Mouse (Mus musculus): Measurements from ENCODE around the gene Ctso. TPM values are rescaled to one million over a fixed set of nuclear protein-coding genes. Genes with fewer than 3 reads are reported as not detected.

Ctso gene
- polyA plus RNA-seq (2015; fragmentation: Nextera tagmentation; extraction: Ambion mirVana), result 15.8 and 18.2 TPM in 2 replicates

DNA sequence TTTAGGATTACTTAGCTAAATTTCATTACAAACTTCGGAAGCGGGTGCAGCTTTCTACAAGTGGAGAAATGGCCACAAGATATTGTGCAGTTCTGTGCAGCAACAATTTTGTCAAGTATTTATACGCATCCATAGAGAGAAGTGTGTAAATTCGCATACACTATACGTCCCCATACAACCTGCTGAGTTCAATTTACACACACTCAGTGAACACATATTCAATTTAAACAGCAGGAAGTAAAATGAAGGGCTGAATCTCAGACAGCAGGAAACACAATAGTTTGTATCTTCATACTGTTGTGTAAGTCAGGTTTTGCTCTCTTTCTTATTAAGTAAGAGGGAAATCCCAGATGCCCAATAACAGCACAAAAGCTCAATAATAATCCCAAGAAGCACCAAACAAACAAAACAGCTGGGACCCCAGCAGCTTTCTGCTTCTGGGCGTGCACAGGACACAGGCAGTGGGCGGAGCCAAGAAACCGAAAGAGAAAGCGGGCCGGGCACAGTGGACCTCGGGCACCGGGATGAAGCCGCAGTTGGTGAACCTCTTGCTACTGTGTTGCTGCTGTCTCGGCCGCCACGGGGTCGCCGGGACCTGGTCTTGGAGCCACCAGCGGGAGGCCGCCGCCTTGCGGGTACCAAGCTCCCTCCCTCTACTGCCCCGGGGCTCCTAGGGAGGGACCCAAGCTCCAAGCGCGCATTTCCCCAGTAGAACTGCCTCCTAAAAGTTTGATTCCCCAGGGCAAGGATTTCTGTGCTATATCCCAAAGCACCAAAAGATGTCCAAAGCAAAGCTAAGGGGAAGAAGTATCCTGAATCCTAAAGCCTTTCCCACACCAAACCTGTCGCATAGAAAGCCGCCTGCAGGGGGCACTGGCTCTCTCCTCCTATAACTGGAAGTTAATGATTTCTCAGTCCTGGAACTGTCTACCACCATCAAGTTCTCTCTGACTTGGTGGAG is at the start of gene Ctso:
TSS of gene Ctso (plus strand) at position 461 of the 961 bp plus-strand sequence.
- Histone ChIP-seq H3K36me3 (no peaks in the 10 kb centered on the region), H3K9ac (peak within 1 kb of the TSS; percentile 87), H3K27me3 (replicated peaks) (no peaks in the 10 kb centered on the region), H3K27ac (replicated peaks) (peak within 1 kb of the TSS; percentile 92), H3K4me3 (peak within 1 kb of the TSS; percentile 91), H3K9me3 (no peaks in the 10 kb centered on the region), H3K4me1 (peaks cover 24% of the 10 kb centered on the region), H3K4me2 (peak within 1 kb of the TSS; percentile 59)
- peak; percentile 71; the same call in 1 of the 2 replicates for ATAC-seq (ENCODE audit: extremely low read depth, insufficient number of reproducible peaks, low FRiP score, low TSS enrichment)
- WGBS, result 14% methylated on average over 27 of the region's 27 CpGs

DNA sequence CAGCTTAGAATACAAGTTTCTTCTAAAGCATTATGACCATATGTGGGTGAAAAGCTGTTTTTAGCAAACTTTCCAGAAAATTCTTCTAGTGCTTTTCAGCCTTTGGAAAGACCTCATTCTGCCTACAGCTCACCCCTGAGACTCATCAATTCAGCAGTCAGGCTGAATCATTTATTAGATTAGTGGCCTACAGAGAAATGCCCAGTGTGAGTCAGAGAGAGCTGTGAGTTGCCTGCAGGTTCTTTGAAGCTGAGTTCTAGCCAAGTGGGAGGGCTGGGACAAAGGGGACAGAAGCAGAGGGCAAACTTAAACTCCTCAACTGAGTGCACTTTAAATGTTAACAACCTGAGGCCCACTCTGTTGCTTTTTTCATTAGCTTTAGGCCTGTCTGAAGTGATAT is 48.5 kb upstream of the Ctso start:
- H3K4me1 ChIP-seq, result no peaks in the 10 kb centered on the region
- no peak overlapping the region for H3K9ac ChIP-seq
- H3K27me3 ChIP-seq (replicated peaks), result no peaks in the 10 kb centered on the region
- ATAC-seq (ENCODE audit: extremely low read depth, insufficient number of reproducible peaks, low FRiP score, low TSS enrichment), result no peak
- H3K27ac ChIP-seq (replicated peaks), result no peak overlapping the region
- H3K9me3 ChIP-seq, result peaks cover 3% of the 10 kb centered on the region; the same call in 1 of the 2 replicates
- no peaks in the 10 kb centered on the region for H3K36me3 ChIP-seq
- H3K4me3 ChIP-seq, result no peak overlapping the region
- no peak overlapping the region for H3K4me2 ChIP-seq

- no peak for ATAC-seq (ENCODE audit: extremely low read depth, insufficient number of reproducible peaks, low FRiP score, low TSS enrichment)
- 86% methylated on average over 2 of the region's 2 CpGs for WGBS
- peaks cover 3% of the 10 kb centered on the region; the same call in 1 of the 2 replicates for H3K9me3 ChIP-seq
Observed at GRCm38 (mm10) chr3:81885566-81885965, 46.8 kb upstream of the Ctso start.

GRCm38 (mm10) chr3:81889137-81889536 is 43.3 kb upstream of the Ctso start:
- Histone ChIP-seq H3K9ac (no peak overlapping the region), H3K36me3 (no peaks in the 10 kb centered on the region), H3K4me2 (no peak overlapping the region), H3K4me3 (no peak overlapping the region), H3K27me3 (replicated peaks) (no peaks in the 10 kb centered on the region), H3K27ac (replicated peaks) (no peak overlapping the region), H3K4me1 (no peaks in the 10 kb centered on the region), H3K9me3 (no peaks in the 10 kb centered on the region)
- no peak for ATAC-seq (ENCODE audit: extremely low read depth, insufficient number of reproducible peaks, low FRiP score, low TSS enrichment)
- 66% methylated on average over 6 of the region's 6 CpGs for WGBS

More at GRCm38 (mm10) chr3:81885566-81885965, 46.8 kb upstream of the Ctso start:
- Histone ChIP-seq H3K27me3 (replicated peaks) (no peaks in the 10 kb centered on the region), H3K9ac (no peak overlapping the region), H3K36me3 (no peaks in the 10 kb centered on the region), H3K4me3 (no peak overlapping the region), H3K4me2 (no peak overlapping the region), H3K27ac (replicated peaks) (no peak overlapping the region), H3K4me1 (no peaks in the 10 kb centered on the region)

GRCm38 (mm10) chr3:81910286-81911036 is 21.9 kb upstream of the Ctso start:
- Histone ChIP-seq H3K27me3 (replicated peaks) (no peaks in the 10 kb centered on the region), H3K4me3 (no peak overlapping the region), H3K27ac (replicated peaks) (no peak overlapping the region), H3K36me3 (no peaks in the 10 kb centered on the region), H3K4me1 (no peaks in the 10 kb centered on the region), H3K9me3 (no peaks in the 10 kb centered on the region), H3K9ac (no peak overlapping the region), H3K4me2 (no peak overlapping the region)
- ATAC-seq (ENCODE audit: extremely low read depth, insufficient number of reproducible peaks, low FRiP score, low TSS enrichment), result no peak
- WGBS, result 76% methylated on average over 6 of the region's 6 CpGs

DNA sequence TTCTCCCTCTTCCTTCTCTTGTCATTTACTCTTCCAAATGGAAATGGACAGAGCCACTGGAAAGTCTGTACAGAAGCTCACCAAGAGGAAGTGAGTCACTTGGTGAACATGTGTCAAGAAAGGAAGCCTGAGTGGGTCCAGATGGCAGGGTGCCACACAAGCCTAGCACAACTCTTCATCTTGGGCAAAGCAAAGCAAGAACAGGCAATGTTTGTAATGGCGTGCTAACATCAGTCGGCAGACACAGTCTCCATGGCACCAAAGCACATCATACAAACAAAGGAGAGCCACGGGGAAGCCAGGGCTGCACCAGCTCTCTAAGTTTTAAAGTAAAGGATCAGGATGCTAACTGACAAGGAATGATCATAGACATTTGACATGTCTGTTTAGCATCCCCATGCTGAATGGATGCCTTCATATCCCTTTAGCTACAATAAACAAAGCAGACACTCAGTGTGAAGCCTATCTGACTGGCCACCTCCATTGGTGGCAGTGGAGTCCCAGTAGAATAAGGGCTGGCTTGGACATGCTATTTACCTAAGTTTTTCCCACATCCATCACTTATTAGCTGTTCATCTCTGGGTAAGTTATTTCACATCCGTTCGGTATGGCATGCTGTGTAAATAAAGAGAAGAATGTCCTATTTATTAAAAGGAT is 16.2 kb upstream of the Ctso start:
- no peak for ATAC-seq (ENCODE audit: extremely low read depth, insufficient number of reproducible peaks, low FRiP score, low TSS enrichment)
- Histone ChIP-seq H3K27me3 (replicated peaks) (no peaks in the 10 kb centered on the region), H3K36me3 (no peaks in the 10 kb centered on the region), H3K4me2 (no peak overlapping the region), H3K4me1 (no peaks in the 10 kb centered on the region), H3K4me3 (no peak overlapping the region), H3K27ac (replicated peaks) (no peak overlapping the region), H3K9ac (no peak overlapping the region), H3K9me3 (no peaks in the 10 kb centered on the region)
- 64% methylated on average over 5 of the region's 5 CpGs for WGBS

GRCm38 (mm10) chr3:81917354-81917935 is 15.0 kb upstream of the Ctso start:
- H3K27me3 ChIP-seq (replicated peaks), result no peaks in the 10 kb centered on the region
- H3K36me3 ChIP-seq, result no peaks in the 10 kb centered on the region
- no peaks in the 10 kb centered on the region for H3K4me1 ChIP-seq
- no peak overlapping the region for H3K4me2 ChIP-seq
- H3K27ac ChIP-seq (replicated peaks), result no peak overlapping the region
- no peak overlapping the region for H3K9ac ChIP-seq
- 74% methylated on average over 3 of the region's 3 CpGs for WGBS
- no peak overlapping the region for H3K4me3 ChIP-seq
- H3K9me3 ChIP-seq, result no peaks in the 10 kb centered on the region
- ATAC-seq (ENCODE audit: extremely low read depth, insufficient number of reproducible peaks, low FRiP score, low TSS enrichment), result no peak

GRCm38 (mm10) chr3:81918215-81918614 is 14.2 kb upstream of the Ctso start:
- Histone ChIP-seq H3K4me3 (no peak overlapping the region), H3K27me3 (replicated peaks) (no peaks in the 10 kb centered on the region), H3K9me3 (no peaks in the 10 kb centered on the region), H3K27ac (replicated peaks) (no peak overlapping the region), H3K4me2 (no peak overlapping the region), H3K9ac (no peak overlapping the region), H3K36me3 (no peaks in the 10 kb centered on the region), H3K4me1 (peaks cover 5% of the 10 kb centered on the region; the same call in 1 of the 2 replicates)
- WGBS, result 66% methylated on average over 8 of the region's 8 CpGs
- ATAC-seq (ENCODE audit: extremely low read depth, insufficient number of reproducible peaks, low FRiP score, low TSS enrichment), result no peak

DNA sequence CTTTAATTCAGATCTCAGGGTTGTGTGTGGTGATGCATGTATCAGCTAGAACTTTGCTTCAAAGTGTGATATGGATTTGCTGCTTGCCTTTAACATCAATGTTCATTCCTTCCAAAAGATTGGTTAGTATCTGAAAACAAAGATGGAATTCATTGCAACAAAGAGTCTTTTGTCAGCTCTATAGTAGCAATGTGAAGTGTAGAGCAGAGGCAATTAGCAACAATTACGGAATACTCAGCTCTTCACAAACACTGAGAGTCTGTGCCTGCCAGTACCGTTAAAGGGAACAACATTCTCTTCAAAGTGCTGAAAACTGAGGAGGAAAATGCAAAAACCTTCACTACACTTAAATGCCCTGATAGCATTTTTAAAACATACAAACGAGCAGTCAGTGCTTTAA is 12.7 kb upstream of the Ctso start:
- ATAC-seq (ENCODE audit: extremely low read depth, insufficient number of reproducible peaks, low FRiP score, low TSS enrichment), result no peak
- Histone ChIP-seq H3K4me1 (peaks cover 5% of the 10 kb centered on the region; the same call in 1 of the 2 replicates), H3K4me3 (no peak overlapping the region), H3K9ac (no peak overlapping the region), H3K27me3 (replicated peaks) (no peaks in the 10 kb centered on the region), H3K27ac (replicated peaks) (no peak overlapping the region), H3K4me2 (no peak overlapping the region), H3K9me3 (no peaks in the 10 kb centered on the region), H3K36me3 (no peaks in the 10 kb centered on the region)
- 60% methylated on average over 3 of the region's 3 CpGs for WGBS

GRCm38 (mm10) chr3:81922910-81923309 is 9.5 kb upstream of the Ctso start:
- H3K9me3 ChIP-seq, result no peaks in the 10 kb centered on the region
- H3K27ac ChIP-seq (replicated peaks), result no peak overlapping the region
- no peak for ATAC-seq (ENCODE audit: extremely low read depth, insufficient number of reproducible peaks, low FRiP score, low TSS enrichment)
- H3K4me1 ChIP-seq, result peaks cover 5% of the 10 kb centered on the region; the same call in 1 of the 2 replicates
- no peaks in the 10 kb centered on the region for H3K27me3 ChIP-seq (replicated peaks)
- H3K4me3 ChIP-seq, result no peak overlapping the region
- no peak overlapping the region for H3K4me2 ChIP-seq
- H3K9ac ChIP-seq, result no peak overlapping the region
- no peaks in the 10 kb centered on the region for H3K36me3 ChIP-seq
- 45% methylated on average over 4 of the region's 4 CpGs for WGBS

DNA sequence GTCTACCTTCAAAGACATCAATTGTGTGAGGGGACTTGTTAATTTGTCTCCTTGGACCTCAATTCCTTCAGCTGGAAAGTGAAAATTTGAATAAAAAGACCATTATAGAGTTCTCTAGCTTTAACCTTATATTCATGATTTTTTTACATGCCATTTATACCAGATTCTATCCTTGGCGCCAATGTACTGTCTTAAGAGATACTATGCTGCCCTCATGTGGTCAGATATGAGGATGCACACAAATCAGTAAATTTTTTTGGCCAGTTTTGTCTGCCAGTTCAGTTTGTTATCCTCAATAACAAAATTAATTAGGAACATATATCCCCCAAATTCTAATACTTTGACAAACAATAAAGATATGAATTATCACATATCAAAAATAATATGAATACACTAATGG is 7.5 kb upstream of the Ctso start:
- WGBS, result 2% methylated on average over 1 of the region's 1 CpGs
- Histone ChIP-seq H3K4me3 (no peak overlapping the region), H3K27me3 (replicated peaks) (no peaks in the 10 kb centered on the region), H3K4me2 (no peak overlapping the region), H3K4me1 (peaks cover 5% of the 10 kb centered on the region; the same call in 1 of the 2 replicates), H3K36me3 (no peaks in the 10 kb centered on the region), H3K9me3 (no peaks in the 10 kb centered on the region), H3K27ac (replicated peaks) (no peak overlapping the region), H3K9ac (no peak overlapping the region)
- no peak for ATAC-seq (ENCODE audit: extremely low read depth, insufficient number of reproducible peaks, low FRiP score, low TSS enrichment)
